Mouse (Mus musculus): ENCODE results near the gene Wdr3. TPM values are rescaled to one million over a fixed set of nuclear protein-coding genes. Genes with fewer than 3 reads are reported as not detected.

Gene Wdr3
- 26.8 and 33.1 TPM in 2 replicates for polyA plus RNA-seq (2011; ENCODE audit: insufficient read length, low read depth, missing spikeins)

DNA sequence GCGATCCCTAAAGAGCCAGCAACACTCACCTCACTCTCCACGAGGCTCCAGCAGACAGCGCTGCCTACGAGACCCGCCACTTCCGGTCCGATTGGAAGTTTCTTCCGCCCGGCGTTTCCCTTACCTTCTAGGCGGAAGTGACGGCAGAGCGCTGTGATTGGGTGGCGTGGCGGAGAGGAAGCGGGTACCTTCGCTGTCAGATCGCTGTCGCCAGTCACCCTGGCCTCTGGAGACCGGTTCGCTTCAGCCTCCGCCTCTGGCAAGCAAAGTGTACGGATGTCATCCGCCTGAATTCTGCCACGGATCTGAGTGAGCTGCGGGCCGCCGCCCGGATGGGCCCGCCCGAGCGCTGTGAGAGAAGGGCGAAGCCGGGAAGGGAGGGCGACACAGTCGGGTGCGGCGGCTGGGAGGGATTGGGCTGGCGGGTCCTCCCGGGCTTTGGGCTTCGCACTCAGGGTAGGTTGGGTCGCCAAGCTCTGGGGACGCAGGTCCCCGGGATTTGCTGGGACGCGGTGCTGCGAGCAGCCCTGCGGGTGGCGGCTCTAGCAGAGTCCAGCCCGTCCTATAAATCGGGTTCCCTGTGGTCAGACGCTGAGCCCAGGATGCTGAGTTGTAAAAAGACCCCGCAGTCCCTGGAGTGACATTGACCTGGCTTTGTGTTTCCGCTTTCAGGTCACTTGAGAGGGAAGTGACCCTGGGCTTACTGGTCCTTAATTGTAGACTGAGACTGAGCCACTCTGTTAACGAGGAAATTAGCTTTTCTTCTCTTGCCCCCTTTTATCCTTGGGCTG is at the start of gene Wdr3, which contains the start of gene Gdap2:
TSS of gene Wdr3 (minus strand) at position 93 of the 791 bp plus-strand sequence.
TSS of gene Gdap2 (plus strand) at position 67 of the 791 bp plus-strand sequence.
- H3K4me3 ChIP-seq (ENCODE audit: insufficient read depth, low read length): peak within 1 kb of the TSS; percentile 86
- TF ChIP-seq CTCF (IDR thresholded peaks at IDR 0.05; ENCODE audit: borderline replicate concordance, insufficient read depth, low read length) (no peak), POLR2A (IDR thresholded peaks at IDR 0.05; ENCODE audit: low read depth, low read length) (peak; percentile 96)
- H3K27ac ChIP-seq (ENCODE audit: insufficient read depth, low read length): peak within 1 kb of the TSS; percentile 53; the same call in 1 of the 2 replicates
- peaks cover 3% of the 10 kb centered on the region for H3K4me1 ChIP-seq (ENCODE audit: control insufficient read depth, insufficient read depth, low read length)

- Histone ChIP-seq H3K4me1 (ENCODE audit: control insufficient read depth, insufficient read depth, low read length) (no peaks in the 10 kb centered on the region), H3K27ac (ENCODE audit: insufficient read depth, low read length) (no peak overlapping the region)
Observed at GRCm38 (mm10) chr3:100206973-100207372, 44.8 kb upstream of the Wdr3 start.

DNA sequence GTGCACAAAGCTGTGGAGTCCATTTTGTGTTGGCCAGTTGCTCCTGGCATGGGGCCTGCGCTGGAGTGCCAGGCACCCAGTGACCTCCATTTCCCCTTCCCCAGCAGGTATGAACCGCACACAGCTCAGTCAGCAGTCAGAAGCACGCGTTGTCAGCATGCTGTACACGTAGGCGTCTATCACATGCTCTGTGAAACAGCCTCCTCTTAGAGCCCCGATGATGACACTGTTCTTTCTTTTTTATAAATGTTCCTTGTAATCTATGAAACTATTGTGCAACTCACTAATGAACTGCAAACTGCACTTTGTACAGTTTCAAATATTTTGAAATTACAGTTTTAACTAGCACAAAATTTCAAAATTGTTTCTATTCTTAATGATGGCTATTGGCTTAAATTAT is 39.3 kb upstream of the Wdr3 start:
- no peaks in the 10 kb centered on the region for H3K4me1 ChIP-seq (ENCODE audit: control insufficient read depth, insufficient read depth, low read length)
- no peak overlapping the region for H3K4me3 ChIP-seq (ENCODE audit: insufficient read depth, low read length)
- TF ChIP-seq CTCF (IDR thresholded peaks at IDR 0.05; ENCODE audit: borderline replicate concordance, insufficient read depth, low read length) (no peak), POLR2A (IDR thresholded peaks at IDR 0.05; ENCODE audit: low read depth, low read length) (no peak)
- H3K27ac ChIP-seq (ENCODE audit: insufficient read depth, low read length): no peak overlapping the region

More at GRCm38 (mm10) chr3:100206973-100207372, 44.8 kb upstream of the Wdr3 start:
- no peak overlapping the region for H3K4me3 ChIP-seq (ENCODE audit: insufficient read depth, low read length)
- no peak for TF ChIP-seq CTCF (IDR thresholded peaks at IDR 0.05; ENCODE audit: borderline replicate concordance, insufficient read depth, low read length)

GRCm38 (mm10) chr3:100194210-100194609 is 32.0 kb upstream of the Wdr3 start:
- no peaks in the 10 kb centered on the region for H3K4me1 ChIP-seq (ENCODE audit: control insufficient read depth, insufficient read depth, low read length)
- no peak overlapping the region for H3K4me3 ChIP-seq (ENCODE audit: insufficient read depth, low read length)
- H3K27ac ChIP-seq (ENCODE audit: insufficient read depth, low read length): no peak overlapping the region
- TF ChIP-seq CTCF (IDR thresholded peaks at IDR 0.05; ENCODE audit: borderline replicate concordance, insufficient read depth, low read length) (no peak), POLR2A (IDR thresholded peaks at IDR 0.05; ENCODE audit: low read depth, low read length) (no peak)

- H3K4me3 ChIP-seq (ENCODE audit: insufficient read depth, low read length): no peak overlapping the region
- TF ChIP-seq POLR2A (IDR thresholded peaks at IDR 0.05; ENCODE audit: low read depth, low read length) (no peak), CTCF (IDR thresholded peaks at IDR 0.05; ENCODE audit: borderline replicate concordance, insufficient read depth, low read length) (no peak)
- no peaks in the 10 kb centered on the region for H3K4me1 ChIP-seq (ENCODE audit: control insufficient read depth, insufficient read depth, low read length)
- no peak overlapping the region for H3K27ac ChIP-seq (ENCODE audit: insufficient read depth, low read length)
Observed at GRCm38 (mm10) chr3:100189861-100190260, 27.7 kb upstream of the Wdr3 start.

- Histone ChIP-seq H3K4me3 (ENCODE audit: insufficient read depth, low read length) (no peak overlapping the region), H3K4me1 (ENCODE audit: control insufficient read depth, insufficient read depth, low read length) (no peaks in the 10 kb centered on the region), H3K27ac (ENCODE audit: insufficient read depth, low read length) (no peak overlapping the region)
- TF ChIP-seq POLR2A (IDR thresholded peaks at IDR 0.05; ENCODE audit: low read depth, low read length) (no peak), CTCF (IDR thresholded peaks at IDR 0.05; ENCODE audit: borderline replicate concordance, insufficient read depth, low read length) (no peak)
Observed at GRCm38 (mm10) chr3:100189444-100189843, 27.2 kb upstream of the Wdr3 start.

GRCm38 (mm10) chr3:100180471-100180870 is 18.3 kb upstream of the Wdr3 start:
- TF ChIP-seq CTCF (IDR thresholded peaks at IDR 0.05; ENCODE audit: borderline replicate concordance, insufficient read depth, low read length) (no peak), POLR2A (IDR thresholded peaks at IDR 0.05; ENCODE audit: low read depth, low read length) (no peak)
- no peak overlapping the region for H3K4me3 ChIP-seq (ENCODE audit: insufficient read depth, low read length)

GRCm38 (mm10) chr3:100176031-100176430 is 13.8 kb upstream of the Wdr3 start:
- no peak overlapping the region for H3K27ac ChIP-seq (ENCODE audit: insufficient read depth, low read length)
- TF ChIP-seq CTCF (IDR thresholded peaks at IDR 0.05; ENCODE audit: borderline replicate concordance, insufficient read depth, low read length): no peak
- TF ChIP-seq POLR2A (IDR thresholded peaks at IDR 0.05; ENCODE audit: low read depth, low read length): no peak
- H3K4me1 ChIP-seq (ENCODE audit: control insufficient read depth, insufficient read depth, low read length): peaks cover 2% of the 10 kb centered on the region
- no peak overlapping the region for H3K4me3 ChIP-seq (ENCODE audit: insufficient read depth, low read length)

More at GRCm38 (mm10) chr3:100180471-100180870, 18.3 kb upstream of the Wdr3 start:
- no peak overlapping the region for H3K27ac ChIP-seq (ENCODE audit: insufficient read depth, low read length)
- H3K4me1 ChIP-seq (ENCODE audit: control insufficient read depth, insufficient read depth, low read length): peaks cover 2% of the 10 kb centered on the region

- Histone ChIP-seq H3K4me3 (ENCODE audit: insufficient read depth, low read length) (no peak overlapping the region), H3K27ac (ENCODE audit: insufficient read depth, low read length) (no peak overlapping the region), H3K4me1 (ENCODE audit: control insufficient read depth, insufficient read depth, low read length) (peaks cover 3% of the 10 kb centered on the region)
- TF ChIP-seq POLR2A (IDR thresholded peaks at IDR 0.05; ENCODE audit: low read depth, low read length): no peak
- TF ChIP-seq CTCF (IDR thresholded peaks at IDR 0.05; ENCODE audit: borderline replicate concordance, insufficient read depth, low read length): no peak
Observed at GRCm38 (mm10) chr3:100164991-100165390, 2.8 kb upstream of the Wdr3 start.

DNA sequence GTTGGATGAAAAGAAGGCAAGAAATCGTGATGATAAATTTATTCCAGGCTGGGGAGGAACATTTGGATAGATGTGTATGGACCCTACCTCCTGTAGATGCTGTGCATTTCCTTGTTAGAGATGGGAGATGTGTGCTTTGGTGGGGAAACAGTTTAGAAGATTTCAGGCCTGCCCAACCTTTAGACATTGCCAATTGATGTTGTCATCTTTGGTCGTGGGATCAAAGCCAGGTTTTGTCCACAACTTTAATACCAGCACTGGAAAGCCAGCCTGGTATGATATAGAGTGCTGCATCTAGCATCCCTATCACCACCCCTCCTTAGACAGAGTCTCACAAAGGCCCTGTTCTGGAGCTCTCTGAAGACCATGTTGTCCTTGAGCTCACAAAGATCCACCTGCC is 1.3 kb upstream of the Wdr3 start:
- H3K4me3 ChIP-seq (ENCODE audit: insufficient read depth, low read length): no peak overlapping the region
- peaks cover 3% of the 10 kb centered on the region for H3K4me1 ChIP-seq (ENCODE audit: control insufficient read depth, insufficient read depth, low read length)
- no peak for TF ChIP-seq POLR2A (IDR thresholded peaks at IDR 0.05; ENCODE audit: low read depth, low read length)
- H3K27ac ChIP-seq (ENCODE audit: insufficient read depth, low read length): no peak overlapping the region
